Mouse (Mus musculus) spleen, postnatal 10 days (tissue): ENCODE measurements around the gene Optn.
A peak's percentile ranks its signal among the peaks of the same experiment; 100 is the strongest.

Experiments used
- DNase-seq, 2 experiments: peaks; one replicate each; pipeline ENCODE4 v3.0.0; 2021 to 2022; ENCODE audit warnings: low spot score in 2 of 2

The Optn gene

DNA sequence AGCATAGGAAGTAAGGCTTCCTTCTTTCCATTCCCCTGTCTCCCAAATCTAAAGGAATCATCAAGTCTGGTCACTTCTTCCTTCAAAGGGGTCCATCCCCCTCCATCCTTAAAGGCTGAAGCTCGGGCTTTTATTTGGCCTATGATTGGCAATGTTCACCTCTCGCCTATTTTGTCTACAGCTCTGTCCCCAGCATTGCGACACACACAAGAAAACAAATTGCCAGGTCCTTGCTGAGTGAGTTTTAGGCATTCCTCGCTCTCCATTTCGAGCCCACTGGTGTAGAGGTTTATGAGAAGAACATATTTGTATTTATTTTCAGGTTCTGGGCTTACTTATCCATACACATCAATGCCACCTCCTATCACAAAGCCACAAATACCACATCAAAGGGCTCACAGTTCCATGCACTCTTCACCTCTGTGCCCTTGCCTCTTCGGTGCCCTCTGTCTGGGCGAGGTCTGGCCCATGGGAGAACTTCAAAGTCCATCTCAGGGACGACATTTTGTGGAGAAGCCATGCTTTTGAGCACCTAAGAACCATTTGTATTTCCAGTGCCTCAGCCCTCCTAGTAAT is 2.6 kb downstream of the Optn start:
- no peak for DNase-seq

DNA sequence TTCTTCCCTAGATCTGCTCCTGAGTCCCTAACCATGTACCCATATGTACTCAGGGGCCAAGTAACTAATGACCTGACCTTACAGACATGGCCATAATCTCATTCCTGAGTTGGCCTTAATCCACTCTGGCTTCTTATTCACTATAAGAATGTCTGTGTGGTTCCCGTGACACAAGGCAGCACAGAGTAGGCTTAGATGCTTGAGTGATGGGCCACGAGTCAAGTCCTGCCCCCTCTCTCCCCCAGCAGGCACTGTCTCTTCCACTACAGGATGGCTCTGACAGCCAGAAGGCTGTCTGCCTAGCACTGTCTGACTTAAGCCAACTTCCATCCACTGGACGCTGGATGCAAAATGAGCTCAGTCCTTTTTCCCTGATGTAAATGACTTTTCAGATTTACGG is 3.9 kb downstream of the Optn start:
- no peak for DNase-seq

GRCm38 (mm10) chr2:5058436-5058835 is 5.4 kb downstream of the Optn start:
- no peak for DNase-seq

- no peak for DNase-seq
These were observed 13.3 kb downstream of the Optn start for GRCm38 (mm10) chr2:5050562-5050961.

GRCm38 (mm10) chr2:5047016-5047415 is 16.8 kb downstream of the Optn start:
- peak in 1 of 2 experiments; percentile 37 for DNase-seq

DNA sequence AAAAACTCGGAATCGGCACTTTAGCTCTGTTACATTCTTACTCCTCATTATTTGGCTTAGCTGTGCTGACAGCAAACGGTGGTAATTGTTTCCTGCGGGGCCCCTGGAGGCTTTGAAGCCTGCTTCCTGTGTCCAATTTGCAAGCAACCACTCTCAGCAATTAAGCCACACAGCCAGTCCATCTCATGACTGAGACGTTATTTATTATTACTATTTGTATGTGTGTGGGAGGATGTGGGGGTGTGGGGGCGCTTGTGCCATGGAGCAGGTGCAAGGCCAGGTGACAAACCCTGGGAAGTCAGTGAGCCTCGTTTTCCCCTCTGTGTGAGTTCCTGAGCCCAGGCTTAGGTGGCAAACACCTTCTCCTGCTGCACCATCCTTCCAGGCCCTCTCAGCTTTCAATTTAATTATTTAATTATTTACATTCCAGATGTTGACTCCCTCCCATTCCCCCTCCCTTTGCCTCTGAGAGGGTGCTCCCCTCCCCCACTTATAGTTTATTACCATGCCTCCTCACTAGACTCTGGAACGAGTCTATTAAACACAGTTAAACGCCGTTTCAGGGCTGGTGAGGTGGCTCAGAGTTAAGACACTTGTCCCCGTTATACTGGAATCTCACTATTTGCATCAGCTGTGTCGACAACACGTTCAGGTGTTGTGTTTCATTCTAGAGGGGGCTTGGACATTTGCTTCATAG is 18.4 kb downstream of the Optn start:
- DNase-seq, result peak in 1 of 2 experiments; percentile 48

DNA sequence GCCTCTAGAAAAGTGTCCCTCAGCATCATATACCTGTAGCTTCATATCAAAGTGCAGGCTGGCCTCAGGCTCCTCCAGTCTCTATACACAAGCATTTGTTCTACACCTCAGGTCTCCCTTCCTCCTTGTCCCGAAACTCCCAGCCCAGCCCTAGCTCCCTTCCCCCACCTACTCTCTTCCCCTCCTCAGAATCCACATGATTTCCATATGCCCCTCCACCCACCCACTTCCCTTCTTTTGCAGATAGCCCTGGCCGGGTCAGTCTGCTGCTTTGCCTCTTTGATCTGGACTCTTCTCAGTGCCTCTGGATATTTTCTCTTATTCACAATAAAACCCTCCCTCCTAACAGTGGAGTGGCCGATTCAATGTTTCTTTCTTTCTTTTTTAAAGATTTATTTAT is 19.5 kb downstream of the Optn start:
- DNase-seq, result no peak

DNA sequence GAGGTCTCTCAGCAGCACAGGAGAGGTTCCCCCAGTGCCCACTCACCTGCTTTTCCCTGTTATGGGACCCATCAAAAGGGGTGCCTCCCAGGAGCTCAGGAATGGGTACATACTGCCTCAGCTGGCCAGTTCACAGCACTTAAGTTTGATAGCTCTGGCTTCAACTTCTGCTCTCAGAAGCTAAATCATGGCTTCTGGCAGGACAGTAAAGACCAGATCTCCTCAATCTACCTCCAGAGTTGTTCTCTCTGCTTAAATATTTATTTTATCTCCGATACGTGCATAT is 20.4 kb downstream of the Optn start:
- no peak for DNase-seq

- DNase-seq, result peak; percentile 35 to 37
These were observed 21.0 kb downstream of the Optn start for GRCm38 (mm10) chr2:5042616-5043475.

DNA sequence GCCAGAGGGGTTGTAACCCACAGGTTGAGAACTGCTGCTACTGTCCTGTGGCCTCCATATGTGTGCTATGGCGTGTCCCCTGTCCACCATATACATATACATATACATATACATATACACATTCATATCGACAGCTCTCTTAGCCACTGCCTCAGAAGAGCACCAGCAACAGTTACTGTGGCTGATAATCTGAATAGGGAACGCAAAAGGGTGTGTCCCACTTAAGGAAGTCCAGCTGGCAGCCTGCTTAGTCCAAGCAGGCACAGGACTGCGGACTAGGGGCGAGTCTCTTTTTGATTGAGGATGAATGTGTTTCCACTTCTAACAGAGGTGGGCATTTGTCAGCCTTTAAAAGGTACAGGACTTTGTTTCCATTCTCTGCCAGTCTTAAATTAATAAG is 22.0 kb downstream of the Optn start:
- no peak for DNase-seq

DNA sequence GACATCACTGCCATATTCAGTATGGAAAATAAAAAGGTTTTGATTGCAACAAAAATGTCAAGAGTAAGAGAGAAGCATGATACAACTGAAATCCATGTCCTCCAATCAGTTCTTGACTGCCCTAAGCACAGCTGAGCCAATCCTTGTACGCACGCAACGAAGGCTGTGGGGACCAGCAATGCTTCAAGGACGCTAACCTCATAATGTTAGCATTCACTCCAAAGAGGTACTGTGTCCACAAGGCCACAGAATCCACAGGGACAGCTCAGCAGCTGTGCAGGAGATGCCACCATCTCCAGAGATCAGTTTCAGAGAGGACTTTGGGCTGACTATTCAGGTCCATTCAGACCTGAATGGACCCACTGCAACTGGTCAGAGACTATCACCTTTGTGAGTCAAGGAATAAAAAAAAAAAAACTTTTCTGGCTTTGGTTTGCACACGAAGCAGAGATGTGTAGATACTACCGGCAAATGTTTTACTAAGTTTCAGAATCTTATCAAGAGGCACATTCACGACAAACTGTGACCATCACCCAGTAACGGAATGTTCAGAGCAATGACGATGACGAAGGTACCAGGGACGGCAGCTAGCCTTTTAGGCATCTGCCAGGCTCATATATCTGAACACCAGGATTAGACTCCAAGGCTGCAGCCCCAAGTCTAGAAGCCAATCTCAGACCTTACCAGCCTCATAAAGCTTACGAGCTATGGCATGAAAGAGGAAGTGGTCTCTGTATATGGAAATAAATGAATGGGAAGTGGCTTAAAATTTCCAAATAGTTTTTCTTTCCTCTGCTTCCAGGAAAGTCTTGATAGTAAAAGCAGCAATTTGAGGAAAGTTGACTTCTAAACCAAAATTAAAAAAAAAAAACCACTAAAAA is 23.3 kb downstream of the Optn start:
- DNase-seq, result no peak

- no peak for DNase-seq
These were observed 24.3 kb downstream of the Optn start for GRCm38 (mm10) chr2:5039350-5040170.

DNA sequence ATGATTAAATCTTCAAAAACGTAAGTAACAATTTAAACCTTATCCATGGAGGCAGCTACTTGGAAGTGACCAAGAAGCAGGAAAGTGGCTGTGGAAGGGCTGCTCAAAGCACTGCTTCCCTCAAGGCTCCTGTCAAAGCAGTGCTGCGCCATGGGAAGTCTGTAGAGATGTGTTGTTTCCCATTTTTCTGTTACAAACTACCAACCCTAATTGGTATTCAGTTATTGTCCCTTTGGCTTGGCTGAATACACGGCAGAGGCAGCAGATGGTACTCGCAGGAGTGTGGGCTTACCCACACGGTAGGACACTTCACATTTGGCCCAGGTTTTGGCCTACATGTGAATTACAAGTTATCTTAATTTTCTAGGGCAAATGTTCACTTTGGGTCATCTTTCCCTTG is 25.5 kb downstream of the Optn start:
- no peak for DNase-seq

GRCm38 (mm10) chr2:5037390-5037789 is 26.5 kb downstream of the Optn start:
- DNase-seq, result no peak

DNA sequence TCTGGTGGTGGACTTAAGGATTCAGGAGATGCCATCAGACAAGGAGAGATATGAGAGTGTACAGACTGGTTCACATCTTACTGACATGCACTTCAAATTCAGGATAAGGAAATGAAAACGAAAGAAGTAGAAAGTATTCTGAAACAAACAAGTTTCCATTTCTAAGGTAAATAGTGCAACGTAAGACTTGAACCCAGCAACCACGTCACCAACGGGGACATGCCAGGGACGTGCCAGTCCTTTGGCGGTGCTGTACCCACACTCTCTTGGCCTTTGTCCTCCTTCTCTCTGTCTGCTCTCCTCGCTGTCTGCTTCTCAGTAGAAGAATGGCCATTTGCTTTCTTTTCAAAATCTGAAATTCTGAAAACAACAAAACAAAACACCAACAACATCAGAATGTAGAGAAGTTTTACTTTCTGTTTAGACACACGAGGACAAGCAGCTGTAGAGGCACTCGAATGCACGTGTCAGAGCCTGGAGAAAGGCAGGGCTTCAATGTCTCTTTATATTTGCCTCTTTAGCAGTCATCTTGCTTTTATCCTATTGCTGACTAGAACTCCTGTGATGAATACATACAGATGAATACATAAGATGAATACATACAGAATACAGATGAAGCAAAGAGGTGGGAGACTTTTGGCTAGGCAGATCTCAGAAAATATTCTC is 27.3 kb downstream of the Optn start:
- DNase-seq, result no peak

GRCm38 (mm10) chr2:5035241-5035640 is 28.6 kb downstream of the Optn start:
- DNase-seq, result no peak

DNA sequence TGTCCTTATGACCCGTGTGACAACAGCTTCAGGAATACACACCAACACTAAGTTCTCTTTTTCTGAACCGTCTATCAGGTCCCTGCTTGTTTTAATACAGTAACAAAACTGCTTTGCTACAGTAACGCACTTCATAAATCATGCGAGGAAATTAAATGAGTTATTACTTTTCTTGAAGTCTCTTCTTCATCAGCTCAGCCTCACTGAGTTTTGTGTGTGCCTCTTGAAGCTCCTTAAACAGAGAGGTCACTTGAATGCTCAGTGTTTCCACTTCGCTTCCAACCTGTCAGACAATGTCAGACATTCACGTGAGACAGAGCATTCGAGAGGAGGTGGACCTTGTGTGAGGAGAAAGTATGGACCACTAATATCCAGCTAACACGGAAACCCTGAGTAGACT is 29.1 kb downstream of the Optn start:
- DNase-seq, result no peak

DNA sequence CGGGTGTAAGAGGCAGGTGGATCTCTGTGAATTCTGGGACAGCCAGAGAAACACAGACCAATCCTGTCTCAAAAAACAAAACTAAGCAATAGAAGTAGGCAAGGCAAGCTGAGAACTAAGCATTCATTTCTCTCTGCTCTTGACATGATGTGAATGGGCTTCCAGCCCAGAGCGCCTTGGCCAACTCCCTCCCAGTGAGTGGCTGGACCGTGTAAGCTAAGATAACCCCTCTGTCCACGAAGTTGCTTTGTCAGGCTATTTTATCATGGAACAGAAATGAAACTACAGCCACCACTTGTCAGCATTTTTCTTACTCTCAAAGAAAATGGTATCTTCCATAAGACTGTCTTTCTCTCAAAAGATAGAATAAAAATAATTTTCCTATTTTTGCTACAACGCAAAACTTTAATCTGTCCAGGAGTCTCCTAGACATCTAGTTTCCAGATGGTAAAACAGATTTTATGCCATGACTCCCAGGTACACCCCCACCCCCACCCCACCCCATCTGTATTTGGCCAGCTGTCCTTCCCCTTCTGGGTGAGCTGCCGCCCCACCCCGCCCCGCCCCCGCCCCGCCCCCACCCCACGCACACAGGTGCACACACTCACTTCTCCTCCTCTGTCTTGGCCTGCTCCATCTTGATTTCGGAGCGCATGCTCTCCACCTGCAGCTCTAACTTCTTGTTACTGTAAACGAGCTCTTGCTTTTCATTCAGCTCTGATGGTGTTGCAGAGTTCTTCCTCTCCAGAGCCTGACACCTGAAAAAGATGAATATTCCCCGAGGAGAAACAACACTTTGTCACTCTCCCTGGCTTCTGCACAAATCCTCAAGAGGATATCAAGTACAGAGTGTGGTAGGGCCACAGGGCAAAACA is 30.1 kb downstream of the Optn start:
- no peak for DNase-seq

GRCm38 (mm10) chr2:5032665-5033064 is 31.2 kb downstream of the Optn start:
- no peak for DNase-seq

DNA sequence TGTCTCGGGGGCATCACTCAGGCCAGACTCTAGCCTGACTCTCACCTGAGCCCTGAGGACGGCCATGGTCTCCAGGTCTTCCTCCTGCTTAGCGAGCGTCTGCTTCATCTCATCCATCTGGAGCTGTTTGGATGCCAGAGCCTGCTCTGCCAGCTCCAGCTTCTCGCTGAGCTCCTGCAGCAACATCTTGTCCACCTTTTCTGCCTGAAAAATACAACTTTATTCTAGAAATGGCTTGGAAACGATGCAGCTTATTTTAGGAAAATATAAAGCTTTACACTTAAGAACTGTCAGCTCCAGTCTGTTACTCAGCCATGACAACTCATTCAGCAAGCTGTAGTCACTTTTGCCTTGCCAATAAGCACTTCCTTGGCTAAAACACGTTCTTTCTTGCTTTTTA is 32.6 kb downstream of the Optn start:
- no peak for DNase-seq
